Mouse (Mus musculus) E14TG2a.4 (cell line): ENCODE data around the gene Tedc1.

Source experiments
- CTCF ChIP-seq: conservative IDR thresholded peaks from 2 replicates; pipeline ENCODE4 v1.5.1; 2014; ENCODE audit warnings: low read length
- POU5F1 ChIP-seq: IDR thresholded peaks from 2 replicates; pipeline ENCODE4 v1.6.1; 2014; ENCODE audit warnings: low read length, borderline replicate concordance

DNA sequence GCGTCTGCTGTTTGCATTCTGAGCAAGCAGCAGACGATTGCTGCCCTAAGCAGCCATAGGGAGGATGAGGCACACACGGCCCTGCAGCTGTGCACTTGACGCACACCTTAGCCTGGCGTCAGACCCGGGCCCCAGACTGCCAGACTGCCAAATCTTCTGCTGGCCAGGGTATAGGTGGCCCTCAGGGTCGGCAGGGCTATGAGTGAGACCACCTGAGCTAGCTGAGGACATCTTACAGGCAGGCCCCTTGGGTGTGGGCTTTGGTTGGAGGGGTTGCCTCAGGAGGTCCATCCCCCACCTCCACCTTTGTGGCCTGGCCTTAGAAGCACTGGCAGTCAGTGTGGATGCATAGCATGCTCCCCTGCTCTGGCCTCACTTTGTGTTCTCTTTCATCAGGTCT, 20.8 kb upstream of the Tedc1 start:
- TF ChIP-seq CTCF (no peak), POU5F1 (no peak)
